Mouse (Mus musculus) midbrain, embryonic 10.5 days (tissue): ENCODE results near the gene Stxbp2. TPM values are rescaled to one million over a fixed set of nuclear protein-coding genes. Genes with fewer than 3 reads are reported as not detected.

Experiments used
- DNase-seq: peaks from one replicate; pipeline ENCODE4 v3.0.0-alpha.2; 2017; ENCODE audit warnings: low spot score
- H3K27ac ChIP-seq: fragments of 300-500 bp; sonication (generic); replicated peaks from 2 replicates; pipeline ENCODE4 v1.5.1; 2016; ENCODE audit warnings: mild to moderate bottlenecking
- H3K27me3 ChIP-seq: fragments of 300-500 bp; sonication (generic); 2 replicates; pipeline ENCODE4 v1.6.1; 2016; ENCODE audit warnings: low read depth, mild to moderate bottlenecking; ENCODE audit not compliant: poor library complexity, severe bottlenecking
- H3K36me3 ChIP-seq: fragments of 300-500 bp; sonication (generic); 2 replicates; pipeline ENCODE4 v1.6.1; 2016; ENCODE audit warnings: mild to moderate bottlenecking, moderate library complexity
- H3K4me1 ChIP-seq: fragments of 300-500 bp; sonication (generic); 2 replicates; pipeline ENCODE4 v1.6.1; 2016
- H3K4me3 ChIP-seq: fragments of 300-500 bp; sonication (generic); 2 replicates; pipeline ENCODE4 v1.5.1; 2016; ENCODE audit warnings: mild to moderate bottlenecking, moderate library complexity
- H3K9me3 ChIP-seq: fragments of 300-500 bp; sonication (generic); replicated peaks from 2 replicates; pipeline ENCODE4 v1.6.1; 2016; ENCODE audit warnings: mild to moderate bottlenecking
- WGBS: fragments of 180-500 bp; shearing (Covaris S2); methylation state at CpG from one replicate; pipeline ENCODE4 v1.1.7; 2016; 5-methylcytosine and 5-hydroxymethylcytosine counted together
- polyA plus RNA-seq: library from polyadenylated mRNA; unstranded; fragments of >200 nt; fragmentation: Nextera tagmentation; extraction: Ambion mirVana; gene quantifications from 2 replicates; pipeline ENCODE4 v1.2.1, GENCODE M21; 2016

Stxbp2 gene
- polyA plus RNA-seq, 1 experiment from 2014 or later, result 35.4 TPM

DNA sequence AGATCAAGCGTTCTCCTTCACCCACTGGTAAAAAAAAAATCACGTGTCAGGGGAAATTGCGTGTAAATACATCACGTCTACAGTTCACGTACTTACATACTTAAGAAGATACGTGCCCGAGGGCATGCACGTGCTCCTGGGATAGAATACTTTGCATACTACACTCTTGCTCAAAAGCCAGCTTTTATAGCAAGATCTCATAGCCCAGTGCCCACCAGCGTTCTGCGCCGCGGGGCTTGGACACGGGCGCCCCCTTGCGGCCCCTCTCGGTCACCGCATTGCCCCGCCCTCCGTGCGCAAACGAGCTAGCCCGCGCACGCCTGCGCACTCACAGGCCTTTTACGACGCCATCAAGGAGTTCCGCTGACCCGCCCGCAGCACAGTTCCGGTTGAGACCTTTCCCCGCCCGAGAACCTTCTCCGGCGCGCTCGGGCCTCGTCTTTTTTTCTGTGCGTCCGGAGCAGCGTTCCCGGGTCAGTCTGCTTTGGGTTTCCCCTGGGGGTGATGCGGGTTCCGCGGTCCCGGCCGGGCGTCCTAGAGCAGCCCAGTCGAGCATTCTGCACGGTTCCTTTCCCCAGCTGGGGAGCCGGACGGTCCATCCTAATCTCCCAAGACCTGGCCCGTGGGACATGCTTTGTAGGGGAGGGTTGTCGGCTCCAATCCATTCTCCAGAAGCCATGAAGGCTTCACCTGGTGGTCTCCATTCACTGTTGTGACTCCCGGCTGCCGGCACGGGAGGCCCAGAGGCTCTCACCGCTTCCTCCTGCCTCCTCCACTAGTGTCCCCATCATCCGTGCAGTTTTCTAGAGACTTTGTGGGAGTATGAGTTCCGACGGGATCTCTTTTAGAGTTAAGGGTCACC is 45.6 kb downstream of the Stxbp2 start, which contains the start of gene Trappc5:
Gene Trappc5 (plus strand): TSS at position 169 of the 862 bp plus-strand sequence.
- peaks cover 22% of the 10 kb centered on the region for H3K4me1 ChIP-seq
- peak within 1 kb of the TSS; percentile 89 for H3K4me3 ChIP-seq
- H3K27me3 ChIP-seq, result no peaks in the 10 kb centered on the region
- peaks cover 30% of the 10 kb centered on the region for H3K36me3 ChIP-seq
- peak within 1 kb of the TSS; percentile 95 for H3K27ac ChIP-seq
- no peaks in the 10 kb centered on the region for H3K9me3 ChIP-seq
- 2% methylated on average over 61 of the region's 61 CpGs for WGBS
- peak; percentile 93 for DNase-seq

DNA sequence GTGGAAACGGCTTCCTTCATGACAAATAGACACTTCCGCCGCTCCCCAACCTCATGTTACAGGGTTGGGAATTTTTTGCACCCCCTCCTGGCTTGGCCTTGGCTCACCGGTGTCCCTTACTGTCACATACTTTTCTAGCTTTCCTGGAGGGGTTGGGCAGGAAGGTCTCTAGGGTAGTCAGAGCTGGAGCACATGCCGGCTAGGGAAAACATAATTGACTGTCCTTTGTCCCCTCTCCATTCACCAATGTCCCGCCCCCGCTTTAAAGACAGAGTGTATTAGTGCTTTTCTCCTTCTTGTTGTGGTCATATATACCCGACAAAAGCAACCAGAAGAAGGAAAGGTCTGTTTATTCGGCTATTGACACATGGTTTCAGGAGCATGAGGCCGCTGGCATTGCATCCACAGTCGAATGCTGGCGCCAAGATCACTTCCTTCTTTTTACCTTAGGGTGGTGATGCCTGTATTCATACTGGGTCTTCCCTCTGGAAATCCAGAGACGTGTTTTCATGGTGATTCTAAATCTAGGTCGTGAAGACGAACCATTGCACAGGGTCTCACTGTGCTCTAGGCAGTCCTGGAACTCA is 46.3 kb downstream of the Stxbp2 start:
- Histone ChIP-seq H3K4me1 (peaks cover 22% of the 10 kb centered on the region), H3K36me3 (peaks cover 37% of the 10 kb centered on the region), H3K27me3 (no peaks in the 10 kb centered on the region), H3K9me3 (no peaks in the 10 kb centered on the region), H3K27ac (peak overlapping the region; percentile 95), H3K4me3 (peak overlapping the region; percentile 89)
- WGBS, result 11% methylated on average over 15 of the region's 15 CpGs
- peak; percentile 17 for DNase-seq

- Histone ChIP-seq H3K4me1 (peaks cover 15% of the 10 kb centered on the region), H3K9me3 (no peaks in the 10 kb centered on the region), H3K36me3 (peaks cover 51% of the 10 kb centered on the region), H3K4me3 (0 out of 2 replicates have a peak overlapping the region, but pooled peaks have one; percentile 16), H3K27me3 (no peaks in the 10 kb centered on the region), H3K27ac (no peak overlapping the region)
- 96% methylated on average over 23 of the region's 23 CpGs for WGBS
- no peak for DNase-seq
Measured at GRCm38 (mm10) chr8:3678831-3679230, 48.1 kb downstream of the Stxbp2 start.

DNA sequence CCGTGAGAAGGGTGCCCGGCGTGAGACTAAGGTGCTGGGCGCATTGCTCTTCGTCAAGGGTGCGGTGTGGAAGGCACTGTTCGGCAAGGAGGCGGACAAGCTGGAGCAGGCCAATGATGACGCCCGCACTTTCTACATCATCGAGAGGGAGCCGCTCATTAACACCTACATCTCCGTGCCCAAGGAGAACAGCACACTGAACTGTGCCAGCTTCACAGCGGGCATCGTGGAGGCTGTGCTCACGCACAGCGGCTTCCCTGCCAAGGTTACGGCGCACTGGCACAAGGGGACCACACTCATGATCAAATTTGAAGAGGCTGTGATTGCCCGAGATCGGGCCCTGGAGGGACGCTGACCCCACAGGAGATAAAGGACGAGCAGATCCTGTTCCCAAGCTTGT is 48.5 kb downstream of the Stxbp2 start:
- Histone ChIP-seq H3K9me3 (no peaks in the 10 kb centered on the region), H3K4me1 (peaks cover 15% of the 10 kb centered on the region), H3K27me3 (no peaks in the 10 kb centered on the region), H3K27ac (no peak overlapping the region), H3K4me3 (no peak overlapping the region), H3K36me3 (peaks cover 51% of the 10 kb centered on the region)
- WGBS, result 96% methylated on average over 23 of the region's 23 CpGs
- DNase-seq, result no peak

DNA sequence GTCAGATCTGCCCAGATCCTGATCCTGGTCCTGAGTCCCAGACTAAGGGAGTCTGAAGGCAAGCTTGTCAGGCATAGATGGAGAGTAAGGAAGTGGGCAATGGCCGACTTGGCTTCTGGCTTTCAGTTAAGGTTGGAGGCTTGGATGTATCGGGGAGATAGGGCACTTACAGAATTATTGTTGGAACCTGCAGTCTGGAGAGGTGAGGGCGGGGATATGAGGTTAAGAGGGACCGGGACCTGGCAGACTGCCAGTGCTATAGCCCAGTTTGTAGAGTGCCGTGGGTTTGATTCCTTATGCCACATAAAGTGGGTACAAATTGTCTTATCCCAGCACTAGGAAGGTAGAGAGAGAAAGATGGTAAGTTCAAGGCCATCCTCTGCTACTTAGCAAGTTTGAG is 48.9 kb downstream of the Stxbp2 start:
- DNase-seq, result no peak
- no peak overlapping the region for H3K27ac ChIP-seq
- 95% methylated on average over 5 of the region's 5 CpGs for WGBS
- no peaks in the 10 kb centered on the region for H3K9me3 ChIP-seq
- no peak overlapping the region for H3K4me3 ChIP-seq
- H3K36me3 ChIP-seq, result peaks cover 51% of the 10 kb centered on the region
- no peaks in the 10 kb centered on the region for H3K27me3 ChIP-seq
- peaks cover 15% of the 10 kb centered on the region for H3K4me1 ChIP-seq

GRCm38 (mm10) chr8:3682435-3682834 is 51.7 kb downstream of the Stxbp2 start:
- Histone ChIP-seq H3K4me1 (peaks cover 6% of the 10 kb centered on the region), H3K27me3 (no peaks in the 10 kb centered on the region), H3K9me3 (no peaks in the 10 kb centered on the region), H3K36me3 (peaks cover 51% of the 10 kb centered on the region), H3K4me3 (no peak overlapping the region), H3K27ac (no peak overlapping the region)
- WGBS, result 87% methylated on average over 5 of the region's 5 CpGs
- no peak for DNase-seq

GRCm38 (mm10) chr8:3683408-3684176 is 52.8 kb downstream of the Stxbp2 start:
- H3K4me3 ChIP-seq, result no peak overlapping the region
- H3K4me1 ChIP-seq, result no peaks in the 10 kb centered on the region
- H3K27ac ChIP-seq, result no peak overlapping the region
- H3K36me3 ChIP-seq, result peaks cover 48% of the 10 kb centered on the region
- 81% methylated on average over 6 of the region's 6 CpGs for WGBS
- DNase-seq, result no peak
- H3K9me3 ChIP-seq, result no peaks in the 10 kb centered on the region
- H3K27me3 ChIP-seq, result no peaks in the 10 kb centered on the region

- H3K27ac ChIP-seq, result no peak overlapping the region
Measured at GRCm38 (mm10) chr8:3684530-3684929, 53.8 kb downstream of the Stxbp2 start.

GRCm38 (mm10) chr8:3685422-3685821 is 54.7 kb downstream of the Stxbp2 start:
- 74% methylated on average over 5 of the region's 5 CpGs for WGBS
- DNase-seq, result no peak
- H3K27me3 ChIP-seq, result no peaks in the 10 kb centered on the region
- no peaks in the 10 kb centered on the region for H3K9me3 ChIP-seq
- no peak overlapping the region for H3K27ac ChIP-seq
- H3K4me1 ChIP-seq, result no peaks in the 10 kb centered on the region
- H3K4me3 ChIP-seq, result no peak overlapping the region
- H3K36me3 ChIP-seq, result peaks cover 30% of the 10 kb centered on the region

More at GRCm38 (mm10) chr8:3684530-3684929, 53.8 kb downstream of the Stxbp2 start:
- no peak for DNase-seq
- H3K9me3 ChIP-seq, result no peaks in the 10 kb centered on the region
- no peaks in the 10 kb centered on the region for H3K27me3 ChIP-seq
- no peaks in the 10 kb centered on the region for H3K4me1 ChIP-seq
- H3K4me3 ChIP-seq, result no peak overlapping the region
- H3K36me3 ChIP-seq, result peaks cover 39% of the 10 kb centered on the region

- no peak overlapping the region for H3K27ac ChIP-seq
- whole genome bisulfite sequencing, result 80% methylated on average over 6 of the region's 6 CpGs
- no peaks in the 10 kb centered on the region for H3K27me3 ChIP-seq
Measured at GRCm38 (mm10) chr8:3687537-3687936, 56.8 kb downstream of the Stxbp2 start.

DNA sequence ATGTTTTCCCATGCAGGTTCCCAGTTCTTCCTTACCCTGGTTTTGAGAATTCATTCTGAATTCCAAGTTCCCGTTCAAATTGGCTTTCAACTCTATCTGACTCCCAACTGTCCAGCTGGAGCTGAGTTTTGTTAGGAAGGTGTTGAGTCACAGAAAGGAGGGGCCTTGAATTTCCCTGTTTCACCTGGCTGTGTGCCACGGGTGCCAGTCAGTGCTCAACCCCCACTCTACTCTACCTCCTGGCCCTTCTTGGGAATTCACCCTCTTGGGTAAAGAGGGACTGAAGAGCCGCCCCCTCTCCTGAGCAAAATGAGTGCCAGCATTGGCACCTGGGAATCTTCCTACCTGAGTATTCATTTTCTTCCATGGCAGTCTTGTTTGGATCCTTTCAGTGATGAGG is 60.0 kb downstream of the Stxbp2 start:
- no peak for DNase-seq
- H3K9me3 ChIP-seq, result no peaks in the 10 kb centered on the region; the same call in 1 of the 2 replicates
- no peaks in the 10 kb centered on the region for H3K4me1 ChIP-seq
- no peak overlapping the region for H3K27ac ChIP-seq
- no peaks in the 10 kb centered on the region for H3K27me3 ChIP-seq
- H3K4me3 ChIP-seq, result no peak overlapping the region
- H3K36me3 ChIP-seq, result no peaks in the 10 kb centered on the region
- WGBS, result 79% methylated on average over 3 of the region's 3 CpGs

More at GRCm38 (mm10) chr8:3687537-3687936, 56.8 kb downstream of the Stxbp2 start:
- no peaks in the 10 kb centered on the region for H3K4me1 ChIP-seq
- no peak for DNase-seq
- H3K9me3 ChIP-seq, result no peaks in the 10 kb centered on the region
- H3K36me3 ChIP-seq, result peaks cover 9% of the 10 kb centered on the region
- no peak overlapping the region for H3K4me3 ChIP-seq
